Mouse (Mus musculus) testis, adult 2 months (tissue): Measurements from ENCODE around the gene Tceal8.

Experiments
- CTCF ChIP-seq: fragments of 200-500 bp; IDR thresholded peaks from 2 replicates; pipeline ENCODE4 v1.5.1; 2012; ENCODE audit warnings: low read depth, mild to moderate bottlenecking, inconsistent platforms, low read length, moderate library complexity; ENCODE audit not compliant: control insufficient read depth, insufficient read depth, insufficient replicate concordance
- POLR2A ChIP-seq: fragments of 200-500 bp; IDR thresholded peaks from 2 replicates; pipeline ENCODE4 v1.6.1; 2012; ENCODE audit warnings: low read depth, mild to moderate bottlenecking, inconsistent platforms, low read length, moderate library complexity; ENCODE audit not compliant: control insufficient read depth

- TF ChIP-seq CTCF: no peak
- no peak for TF ChIP-seq POLR2A
These were observed 644 bp upstream of the Tceal8 start for GRCm38 (mm10) chrX:136172786-136173185.
